ENCODE assay signal across 16 mouse cellular contexts in the genomic region with DNA sequence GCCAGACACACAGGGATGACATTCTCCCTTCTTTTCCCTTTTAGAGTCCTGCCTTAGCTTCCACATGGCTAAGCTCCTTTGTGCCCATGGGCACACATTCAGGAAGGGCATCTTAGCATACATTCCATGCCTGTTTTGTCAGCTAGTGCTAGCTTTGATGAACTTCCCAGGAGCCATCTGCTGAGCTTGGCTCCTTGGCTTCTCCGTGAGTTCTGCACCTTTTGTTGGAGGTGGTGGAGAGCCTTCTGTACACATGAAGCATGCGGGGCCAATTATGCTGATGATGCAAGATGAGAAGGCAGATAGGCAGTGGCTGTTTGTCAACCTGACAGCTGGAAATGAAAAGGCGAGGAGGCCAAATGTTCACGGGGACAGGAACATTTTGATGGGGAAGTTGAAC.
DNase-seq lines count a peak whose midpoint lies in the region; ATAC-seq lines count a peak whose summit lies in the region.
"Had no signal": no experiment of that assay in that cellular context is flagged by ENCODE, and none has a peak within 500 bp of the region (broad histone marks: within the 10 kb centered on the region; RNA-seq: fewer than 3 reads in every experiment).

No protein-coding gene starts in this region.

- H3K36me3 ChIP-seq in hindbrain, embryonic 12.5 days: no peaks in the 10 kb centered on the region
- H3K36me3 ChIP-seq: embryonic facial prominence, embryonic 13.5 days had no signal

- no peak overlapping the region for H3K4me2 ChIP-seq in hindbrain, embryonic 12.5 days (replicated peaks)
- H3K4me2 ChIP-seq: embryonic facial prominence, embryonic 13.5 days had no signal

- intact Hi-C loops in left cerebral cortex, postnatal 4 days (cut with DNase I): no loop called here

- H3K9me3 ChIP-seq in hindbrain, embryonic 12.5 days (replicated peaks): no peaks in the 10 kb centered on the region
- H3K9me3 ChIP-seq: embryonic facial prominence, embryonic 13.5 days had no signal

- no peak overlapping the region for H3K9ac ChIP-seq in hindbrain, embryonic 12.5 days
- H3K9ac ChIP-seq: embryonic facial prominence, embryonic 13.5 days had no signal

- peak; percentile 41 for DNase-seq in left cerebral cortex, postnatal 4 days
- DNase-seq in left cerebral cortex, adult 8-10 months (ENCODE audit: low spot score in 2 of 2): no peak
- DNase-seq in cerebellum, adult 9-11 months: peak; percentile 80
- DNase-seq in retina, postnatal 1 day: peak; percentile 46
- no peak for DNase-seq in yolk sac, embryonic 10.5 days (ENCODE audit: low spot score)
- DNase-seq in urinary bladder, postnatal 14 days (ENCODE audit: low spot score): no peak
- DNase-seq: heart, adult 18-20 months; heart, postnatal 10 days; kidney, postnatal 36 days; thymus, postnatal 4 days had no signal

- ATAC-seq in hindbrain, embryonic 12.5 days (ENCODE audit: low FRiP score): peak; percentile 38; the same call in 1 of the 2 replicates
- ATAC-seq in megakaryocyte progenitor cell, adult 5-6 weeks (replicated peaks; ENCODE audit: poor library complexity): no peak
- ATAC-seq: activated CD4-positive, CD25-positive, alpha-beta regulatory T cell, adult 4 months; intestine, postnatal 0 days; lung, postnatal 0 days had no signal

- no peaks in the 10 kb centered on the region for H3K27me3 ChIP-seq in hindbrain, embryonic 12.5 days
- H3K27me3 ChIP-seq: embryonic facial prominence, embryonic 13.5 days had no signal

- H3K4me1 ChIP-seq in hindbrain, embryonic 12.5 days: peaks cover 2% of the 10 kb centered on the region; the same call in 1 of the 2 replicates
- H3K4me1 ChIP-seq: embryonic facial prominence, embryonic 13.5 days had no signal

- WGBS in hindbrain, embryonic 12.5 days: 25% methylated on average over 4 of the region's 4 CpGs

- H3K27ac ChIP-seq in hindbrain, embryonic 12.5 days: no peak overlapping the region
- H3K27ac ChIP-seq: embryonic facial prominence, embryonic 13.5 days had no signal

- no peak overlapping the region for H3K4me3 ChIP-seq in hindbrain, embryonic 12.5 days
- H3K4me3 ChIP-seq: embryonic facial prominence, embryonic 13.5 days had no signal

Comparison
In these comparisons a context has a peak if more than half of its experiments do, and no peak if none do; other contexts are left out.
1. DNase-seq: peak in left cerebral cortex, postnatal 4 days (single experiment), cerebellum, adult 9-11 months (single experiment) and retina, postnatal 1 day (single experiment); none in left cerebral cortex, adult 8-10 months (0 of 2), yolk sac, embryonic 10.5 days (single experiment) and urinary bladder, postnatal 14 days (single experiment).